Mouse (Mus musculus): ENCODE data around the gene Map2k3. TPM values are rescaled to one million over a fixed set of nuclear protein-coding genes. Genes with fewer than 3 reads are reported as not detected.
"Not testable (repeated sequence)": the region's sequence is repeated elsewhere in the genome, so short reads cannot be mapped to it uniquely, and the experiment has no call there.

Map2k3 gene
- 17.3 and 18.1 TPM in 2 replicates for polyA plus RNA-seq (2012; rRNA removed)

GRCm38 (mm10) chr11:60931869-60932481, at the start of gene Map2k3:
TSS of gene Map2k3 (plus strand) at chr11:60932033.
- DNase-seq (ENCODE audit: extremely low spot score in 1 of 2, low spot score in 1 of 2), result peak; percentile 93 to 97

- no peak for DNase-seq (ENCODE audit: extremely low spot score in 1 of 2, low spot score in 1 of 2)
Observed at GRCm38 (mm10) chr11:60882386-60882785, 49.4 kb upstream of the Map2k3 start.

GRCm38 (mm10) chr11:60886986-60887385, 44.8 kb upstream of the Map2k3 start:
- DNase-seq (ENCODE audit: extremely low spot score in 1 of 2, low spot score in 1 of 2), result not testable (repeated sequence)

DNA sequence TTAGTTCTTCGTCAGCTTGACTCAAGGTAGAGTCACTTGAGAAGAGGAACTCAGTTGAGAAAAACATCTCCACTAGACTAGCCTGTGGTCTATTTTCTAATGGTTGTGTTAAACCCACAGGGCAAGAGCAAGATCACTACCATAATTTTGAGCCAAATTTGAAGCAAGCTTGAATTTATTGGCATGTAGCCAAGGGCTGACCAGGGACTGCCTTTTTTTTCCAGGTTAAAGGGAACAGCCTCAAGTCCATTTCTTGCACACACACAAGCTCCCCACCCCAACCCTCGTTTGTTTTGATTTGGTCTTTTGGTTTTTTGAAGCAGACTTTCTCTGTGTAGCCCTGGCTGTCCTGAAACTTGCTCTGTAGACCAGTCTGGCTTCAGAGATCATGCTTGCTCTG, 42.0 kb upstream of the Map2k3 start:
- DNase-seq (ENCODE audit: extremely low spot score in 1 of 2, low spot score in 1 of 2), result no peak

GRCm38 (mm10) chr11:60890286-60890685, 41.5 kb upstream of the Map2k3 start:
- no peak for DNase-seq (ENCODE audit: extremely low spot score in 1 of 2, low spot score in 1 of 2)

- no peak for DNase-seq (ENCODE audit: extremely low spot score in 1 of 2, low spot score in 1 of 2)
Observed at GRCm38 (mm10) chr11:60890744-60891143, 41.1 kb upstream of the Map2k3 start.

- DNase-seq (ENCODE audit: extremely low spot score in 1 of 2, low spot score in 1 of 2), result no peak
Observed at GRCm38 (mm10) chr11:60895915-60896314, 35.9 kb upstream of the Map2k3 start.

GRCm38 (mm10) chr11:60902001-60902400, 29.8 kb upstream of the Map2k3 start:
- no peak for DNase-seq (ENCODE audit: extremely low spot score in 1 of 2, low spot score in 1 of 2)

DNA sequence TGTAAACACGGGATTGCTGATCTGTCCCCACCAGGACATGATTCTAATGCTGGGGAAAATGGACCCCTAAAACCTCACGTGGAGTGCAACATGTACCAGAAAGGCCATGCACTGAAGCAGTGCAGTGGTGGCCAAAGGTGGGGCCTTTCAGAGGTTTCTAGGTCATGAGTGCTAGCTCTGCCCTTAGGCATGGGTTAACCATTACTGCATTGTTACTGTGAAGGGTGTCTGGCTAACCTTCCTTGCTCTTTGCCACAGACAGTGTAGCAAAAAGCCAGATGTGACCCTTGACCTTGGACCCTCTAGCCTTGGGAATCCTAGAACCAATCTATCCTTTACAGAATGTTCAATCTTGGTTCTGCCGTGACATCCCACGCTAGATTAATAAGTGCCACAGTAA, 29.3 kb upstream of the Map2k3 start:
- DNase-seq (ENCODE audit: extremely low spot score in 1 of 2, low spot score in 1 of 2), result no peak

GRCm38 (mm10) chr11:60903661-60904061, 28.2 kb upstream of the Map2k3 start:
- DNase-seq (ENCODE audit: extremely low spot score in 1 of 2, low spot score in 1 of 2), result no peak

DNA sequence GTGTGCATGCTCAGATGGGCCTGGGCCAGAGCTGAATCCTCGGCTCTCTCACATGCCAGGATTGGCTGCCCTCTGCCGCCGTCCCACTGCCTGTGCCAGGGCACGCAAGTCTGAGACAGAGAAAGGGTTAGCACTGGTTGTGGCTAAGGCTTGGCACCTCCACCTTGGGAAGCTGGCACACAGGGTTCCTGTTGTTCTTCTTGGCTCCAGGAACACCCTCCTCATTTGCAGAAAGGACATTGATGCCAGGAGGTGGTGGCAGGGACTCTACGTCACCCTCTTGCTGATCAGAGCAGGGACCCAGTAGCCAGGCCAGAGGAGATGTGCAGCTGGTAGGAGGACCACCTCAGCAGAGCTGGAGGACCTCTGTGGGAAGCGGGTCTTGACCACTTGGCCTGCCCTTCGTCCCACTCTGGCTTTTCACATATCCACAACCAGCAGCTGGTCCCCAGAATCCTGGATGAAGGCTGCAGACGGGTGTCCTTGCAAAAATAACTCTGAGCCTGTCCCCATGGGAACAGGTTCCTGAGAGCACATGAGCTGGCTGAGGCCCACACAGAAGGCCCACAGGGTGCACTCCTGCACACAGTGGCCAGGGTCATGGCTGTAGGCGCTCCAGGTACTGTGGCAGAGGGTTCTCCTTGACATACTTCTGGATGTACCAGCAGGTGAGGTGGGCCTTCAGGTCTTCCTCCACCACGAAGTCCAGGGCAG, 26.3 kb upstream of the Map2k3 start:
- DNase-seq (ENCODE audit: extremely low spot score in 1 of 2, low spot score in 1 of 2), result no peak

DNA sequence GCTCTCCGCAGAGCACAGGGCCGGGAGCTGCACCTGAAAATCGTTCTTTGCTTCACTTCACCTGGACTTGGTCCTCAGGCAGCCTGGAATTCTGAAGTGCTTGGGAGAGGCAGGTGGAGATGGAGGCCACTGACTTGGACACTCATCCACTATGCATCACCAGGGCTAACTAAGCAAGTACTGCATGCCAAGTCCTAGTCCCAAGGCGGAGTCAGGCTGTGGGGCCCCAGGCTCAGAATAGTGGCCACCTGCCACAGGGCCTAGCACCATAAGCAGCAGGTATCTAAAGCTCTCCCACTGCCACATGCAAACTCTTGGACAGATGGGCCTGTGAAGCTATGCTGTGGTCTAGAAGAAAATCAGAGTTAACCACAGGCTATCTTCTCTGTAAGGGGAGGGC, 25.4 kb upstream of the Map2k3 start:
- no peak for DNase-seq (ENCODE audit: extremely low spot score in 1 of 2, low spot score in 1 of 2)

DNA sequence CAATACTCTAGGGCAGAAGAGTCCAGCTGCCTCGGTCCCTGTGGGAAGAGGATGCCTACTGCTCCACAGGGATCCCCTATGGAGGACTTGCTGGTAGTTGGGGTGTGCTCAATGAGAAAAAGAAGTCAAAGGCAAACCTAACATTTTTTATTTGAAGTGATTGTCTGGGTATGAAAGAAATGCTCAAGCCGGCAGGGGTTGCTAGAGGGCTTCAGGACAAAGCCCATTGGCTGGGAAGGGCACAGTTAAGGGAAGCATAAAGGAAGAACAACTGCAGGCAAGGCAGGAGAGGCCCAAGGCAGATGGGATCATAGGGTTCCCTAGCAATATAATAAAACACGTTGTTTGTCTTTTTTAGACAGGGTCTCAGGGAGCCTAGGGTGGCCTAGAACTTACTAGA, 23.8 kb upstream of the Map2k3 start:
- DNase-seq (ENCODE audit: extremely low spot score in 1 of 2, low spot score in 1 of 2), result no peak

DNA sequence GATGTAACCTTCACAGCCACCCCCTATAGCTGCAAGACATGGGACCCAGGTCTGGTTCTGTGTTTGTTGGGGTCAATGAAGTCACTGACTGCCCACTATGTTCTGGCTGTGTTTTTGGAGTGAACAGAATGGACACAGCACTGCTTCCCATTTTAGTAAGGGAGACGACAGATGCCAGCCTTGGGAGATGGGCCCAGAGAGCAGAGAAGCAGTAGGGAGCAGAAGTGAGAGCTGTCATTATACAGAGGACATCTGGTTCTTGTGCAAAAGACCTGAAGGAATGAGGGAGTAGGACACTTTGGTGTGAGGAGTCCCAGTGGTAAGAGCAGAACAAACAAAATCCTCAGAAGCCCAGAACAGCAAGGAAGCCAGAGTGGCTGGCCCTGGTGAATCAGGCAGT, 22.2 kb upstream of the Map2k3 start:
- DNase-seq (ENCODE audit: extremely low spot score in 1 of 2, low spot score in 1 of 2), result no peak

DNA sequence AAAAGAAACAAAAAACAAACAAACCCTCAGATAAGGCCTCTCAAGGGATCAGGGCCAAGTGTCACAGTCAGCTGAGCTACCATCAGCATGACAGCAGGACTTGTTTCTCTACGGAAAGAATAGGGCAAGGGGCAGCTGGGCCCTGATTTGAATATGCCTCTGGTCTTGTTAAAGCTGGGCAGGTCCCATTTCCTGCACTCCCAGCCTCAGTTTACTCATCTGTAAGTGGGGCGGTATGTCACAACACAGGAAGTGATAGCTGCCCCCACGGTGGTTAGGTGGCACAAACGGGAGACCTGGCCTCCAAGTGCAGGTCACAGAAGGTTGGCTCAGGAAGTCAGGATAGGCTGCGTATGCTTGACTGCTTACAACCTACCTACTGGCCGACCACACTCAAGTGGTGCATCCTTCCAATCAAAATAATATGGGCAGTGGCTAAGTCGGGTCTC, 19.3 kb upstream of the Map2k3 start:
- no peak for DNase-seq (ENCODE audit: extremely low spot score in 1 of 2, low spot score in 1 of 2)

DNA sequence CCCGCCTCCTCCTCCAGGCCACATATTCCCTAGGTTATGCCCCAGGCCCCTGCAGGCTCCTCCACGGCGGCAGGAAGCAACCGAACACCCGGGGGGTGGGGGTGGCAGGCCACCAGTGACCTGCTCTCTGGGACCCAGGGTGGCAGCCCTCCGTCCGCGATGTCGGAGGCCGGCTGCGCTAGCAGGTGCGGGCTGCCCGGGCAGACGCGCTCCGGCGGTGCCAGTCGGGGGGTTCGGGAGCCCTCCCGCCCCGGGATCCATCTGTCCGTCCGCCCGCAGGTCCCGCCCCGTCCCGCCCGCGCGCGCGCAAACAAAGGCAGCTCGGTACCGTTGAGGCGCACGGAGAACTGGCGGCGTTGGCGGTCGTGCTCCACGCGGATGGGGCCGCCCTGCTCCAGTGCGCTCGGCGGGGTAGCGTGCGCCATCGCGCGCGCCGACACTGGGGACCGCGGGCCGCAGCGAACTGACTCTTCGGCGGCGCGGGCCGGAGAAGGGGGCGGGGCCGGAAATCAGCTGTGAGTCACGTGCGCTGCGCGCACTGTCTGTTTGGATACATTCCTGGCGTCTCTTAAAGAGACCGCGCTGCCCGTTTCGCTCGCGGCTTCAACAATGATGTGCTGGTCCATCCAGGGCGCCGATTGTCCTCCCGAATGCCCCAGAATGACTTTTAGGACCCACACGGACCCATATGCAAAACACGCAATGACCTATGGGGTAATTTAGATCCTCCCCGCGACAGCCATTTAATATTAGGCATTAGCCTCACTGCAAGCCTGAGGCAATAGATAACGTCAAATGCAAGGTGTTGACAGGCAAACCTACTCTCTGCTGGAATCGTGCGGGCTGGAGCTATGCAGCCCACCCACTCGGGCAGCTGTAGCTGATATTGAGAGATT, 18.3 kb upstream of the Map2k3 start:
- DNase-seq (ENCODE audit: extremely low spot score in 1 of 2, low spot score in 1 of 2), result peak; percentile 74 to 92

DNA sequence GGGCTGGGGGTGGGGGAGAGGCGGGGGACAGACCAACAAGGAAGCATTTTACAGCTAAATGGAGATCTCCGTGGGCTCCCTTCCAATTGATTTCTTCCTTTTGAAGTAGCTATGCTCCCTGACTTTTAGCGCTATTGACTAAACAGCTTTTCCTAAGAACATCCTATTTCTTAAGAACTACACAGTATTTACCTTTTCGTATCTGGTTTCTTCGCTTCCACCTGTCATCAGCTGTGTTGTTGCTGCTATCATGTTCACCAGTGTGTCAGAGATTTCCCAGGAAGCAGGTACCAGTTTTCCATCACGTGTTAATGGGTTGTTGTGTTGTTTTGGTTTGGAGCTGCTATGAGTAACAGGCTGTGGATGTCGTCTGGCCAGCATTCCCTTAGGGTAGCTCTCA, 17.3 kb upstream of the Map2k3 start, which contains the start of gene Natd1:
Gene Natd1, minus strand, starts transcription at position 260 of the 400 bp plus-strand sequence.
- DNase-seq (ENCODE audit: extremely low spot score in 1 of 2, low spot score in 1 of 2), result no peak

DNA sequence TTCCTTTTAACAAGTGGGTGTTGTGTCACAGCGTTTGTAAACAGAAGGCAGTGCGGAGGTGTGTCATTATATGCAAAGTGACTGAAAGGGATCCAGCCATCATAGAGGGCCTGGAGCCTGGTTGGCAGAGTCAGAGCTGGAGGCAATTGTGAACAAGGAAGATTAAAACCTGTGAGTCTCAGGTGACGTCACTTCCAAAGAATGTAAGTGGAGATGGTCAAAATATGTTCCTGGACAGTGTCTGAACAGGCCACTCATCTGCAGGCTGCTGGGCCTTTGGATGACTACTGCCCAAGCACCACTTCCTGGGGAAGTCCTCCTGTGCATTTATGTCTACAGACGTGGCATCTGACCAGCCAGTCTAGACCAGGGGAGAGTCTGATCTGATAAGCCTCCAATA, 16.6 kb upstream of the Map2k3 start:
- no peak for DNase-seq (ENCODE audit: extremely low spot score in 1 of 2, low spot score in 1 of 2)

- no peak for DNase-seq (ENCODE audit: extremely low spot score in 1 of 2, low spot score in 1 of 2)
Observed at GRCm38 (mm10) chr11:60920021-60920420, 11.8 kb upstream of the Map2k3 start.

- DNase-seq (ENCODE audit: extremely low spot score in 1 of 2, low spot score in 1 of 2), result no peak
Observed at GRCm38 (mm10) chr11:60922195-60922594, 9.6 kb upstream of the Map2k3 start.

- DNase-seq (ENCODE audit: extremely low spot score in 1 of 2, low spot score in 1 of 2), result no peak
Observed at GRCm38 (mm10) chr11:60922964-60923363, 8.9 kb upstream of the Map2k3 start.
